Mouse (Mus musculus): ENCODE results near the gene Lrrc42. TPM values are rescaled to one million over a fixed set of nuclear protein-coding genes. Genes with fewer than 3 reads are reported as not detected.

The Lrrc42 gene
- polyA plus RNA-seq, 1 experiment from 2014 or later: 29.3 TPM

DNA sequence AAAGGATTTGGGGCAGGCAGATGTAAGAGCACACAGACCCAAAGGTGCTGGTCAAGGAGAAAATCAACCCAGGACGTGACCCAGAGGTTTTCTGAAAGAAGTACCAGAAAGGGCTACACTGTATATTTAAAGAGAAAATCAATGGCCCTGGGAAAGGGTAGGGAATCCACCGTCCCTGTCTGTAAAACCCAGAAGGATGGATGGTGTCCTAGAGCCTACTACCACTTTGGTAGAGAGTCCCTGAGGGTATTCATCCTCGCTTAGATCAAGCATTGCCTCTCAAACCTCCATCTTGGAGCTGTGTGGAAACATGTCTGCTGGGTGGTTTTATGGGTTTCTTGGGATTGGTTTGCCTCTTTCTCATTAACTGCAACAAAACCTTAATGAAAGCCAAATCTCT is 1.1 kb upstream of the Lrrc42 start:
- Histone ChIP-seq H3K4me1 (replicated peaks; ENCODE audit: control insufficient read depth, insufficient read depth) (0 out of 2 replicates have a peak, but pooled peaks cover 2% of the 10 kb centered on the region), H3K36me3 (ENCODE audit: control insufficient read depth, insufficient read depth, low read length) (no peaks in the 10 kb centered on the region), H3K27me3 (ENCODE audit: control insufficient read depth, insufficient read depth, low read length) (no peaks in the 10 kb centered on the region), H3K9ac (ENCODE audit: low read length) (peak overlapping the region; percentile 81), H3K27ac (replicated peaks) (peak overlapping the region; percentile 79; the same call in 1 of the 2 replicates), H3K4me3 (ENCODE audit: low read depth, low read length) (peak overlapping the region; percentile 68), H3K9me3 (ENCODE audit: control insufficient read depth, low read length) (no peaks in the 10 kb centered on the region), H3K4me2 (replicated peaks; ENCODE audit: low read depth) (peak overlapping the region; percentile 57)
- 33% methylated on average over 3 of the region's 3 CpGs for WGBS
- DNase-seq (ENCODE audit: low spot score): no peak
- ATAC-seq (ENCODE audit: low FRiP score, low TSS enrichment): no peak
- TF ChIP-seq EP300 (optimal IDR thresholded peaks at IDR 0.05): no peak
- no peak for TF ChIP-seq CTCF (IDR thresholded peaks at IDR 0.05; ENCODE audit: low read depth)

- TF ChIP-seq EP300 (optimal IDR thresholded peaks at IDR 0.05): no peak
- TF ChIP-seq CTCF (IDR thresholded peaks at IDR 0.05; ENCODE audit: low read depth): no peak
- H3K9ac ChIP-seq (ENCODE audit: low read length): peak overlapping the region; percentile 71
- H3K4me1 ChIP-seq (replicated peaks; ENCODE audit: control insufficient read depth, insufficient read depth): 0 out of 2 replicates have a peak, but pooled peaks cover 2% of the 10 kb centered on the region
- no peaks in the 10 kb centered on the region for H3K36me3 ChIP-seq (ENCODE audit: control insufficient read depth, insufficient read depth, low read length)
- H3K4me2 ChIP-seq (replicated peaks; ENCODE audit: low read depth): peak overlapping the region; percentile 73
- WGBS: 0% methylated on average over 11 of the region's 11 CpGs
- peak overlapping the region; percentile 68 for H3K4me3 ChIP-seq (ENCODE audit: low read depth, low read length)
- ATAC-seq (ENCODE audit: low FRiP score, low TSS enrichment) (no peak), DNase-seq (ENCODE audit: low spot score) (no peak)
- no peaks in the 10 kb centered on the region for H3K9me3 ChIP-seq (ENCODE audit: control insufficient read depth, low read length)
- no peaks in the 10 kb centered on the region for H3K27me3 ChIP-seq (ENCODE audit: control insufficient read depth, insufficient read depth, low read length)
- H3K27ac ChIP-seq (replicated peaks): no peak overlapping the region
These were observed 810 bp downstream of the Lrrc42 start for GRCm38 (mm10) chr4:107252522-107252921.

DNA sequence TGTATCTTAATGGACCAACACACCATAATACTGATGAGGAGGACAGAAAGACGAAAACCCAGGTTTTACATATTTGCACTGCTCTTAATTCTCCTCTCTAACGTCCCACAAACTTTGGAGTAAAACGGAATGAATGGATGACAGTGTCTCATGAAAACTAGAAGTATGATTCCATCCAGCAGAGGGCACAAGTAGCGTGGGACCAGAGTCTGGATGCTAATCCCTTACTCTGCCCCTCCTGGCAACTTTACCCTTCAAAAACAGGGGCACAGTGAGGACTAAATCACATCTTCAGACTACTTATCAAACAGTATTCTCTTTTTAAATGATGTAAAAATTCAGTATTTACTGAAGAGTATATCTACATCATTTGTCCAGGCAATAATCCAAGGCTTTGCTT is 2.8 kb downstream of the Lrrc42 start:
- no peaks in the 10 kb centered on the region for H3K27me3 ChIP-seq (ENCODE audit: control insufficient read depth, insufficient read depth, low read length)
- 0 out of 2 replicates have a peak, but pooled peaks cover 2% of the 10 kb centered on the region for H3K4me1 ChIP-seq (replicated peaks; ENCODE audit: control insufficient read depth, insufficient read depth)
- TF ChIP-seq CTCF (IDR thresholded peaks at IDR 0.05; ENCODE audit: low read depth) (peak; percentile 90), EP300 (optimal IDR thresholded peaks at IDR 0.05) (no peak)
- H3K36me3 ChIP-seq (ENCODE audit: control insufficient read depth, insufficient read depth, low read length): no peaks in the 10 kb centered on the region
- H3K9me3 ChIP-seq (ENCODE audit: control insufficient read depth, low read length): no peaks in the 10 kb centered on the region
- H3K27ac ChIP-seq (replicated peaks): no peak overlapping the region
- H3K4me2 ChIP-seq (replicated peaks; ENCODE audit: low read depth): no peak overlapping the region
- ATAC-seq (ENCODE audit: low FRiP score, low TSS enrichment) (no peak), DNase-seq (ENCODE audit: low spot score) (peak; percentile 27)
- no peak overlapping the region for H3K9ac ChIP-seq (ENCODE audit: low read length)
- no peak overlapping the region for H3K4me3 ChIP-seq (ENCODE audit: low read depth, low read length)
- 15% methylated on average over 4 of the region's 4 CpGs for WGBS

DNA sequence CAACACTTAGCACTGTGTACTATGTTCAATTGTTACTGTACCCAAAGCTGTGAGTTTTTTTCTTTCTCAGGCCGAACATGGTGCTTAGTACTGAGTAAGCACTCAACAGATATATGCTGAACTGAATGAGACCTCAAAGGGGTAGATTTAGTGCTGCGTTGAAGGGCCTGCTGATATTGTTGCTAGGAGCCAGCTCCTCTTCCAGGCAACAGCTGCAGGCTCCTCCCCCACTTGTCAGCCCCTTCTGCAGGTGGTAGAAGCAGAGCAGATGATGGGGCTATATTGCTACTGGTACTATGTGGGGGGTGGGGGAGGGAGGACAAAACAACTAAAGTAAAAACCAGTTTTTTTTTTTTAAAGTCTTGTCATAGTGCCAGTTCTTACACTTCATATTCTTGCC is 3.9 kb downstream of the Lrrc42 start:
- no peaks in the 10 kb centered on the region for H3K27me3 ChIP-seq (ENCODE audit: control insufficient read depth, insufficient read depth, low read length)
- H3K36me3 ChIP-seq (ENCODE audit: control insufficient read depth, insufficient read depth, low read length): no peaks in the 10 kb centered on the region
- ATAC-seq (ENCODE audit: low FRiP score, low TSS enrichment) (no peak), DNase-seq (ENCODE audit: low spot score) (no peak)
- H3K27ac ChIP-seq (replicated peaks): no peak overlapping the region
- H3K9ac ChIP-seq (ENCODE audit: low read length): no peak overlapping the region
- 66% methylated on average over 2 of the region's 2 CpGs for WGBS
- H3K4me3 ChIP-seq (ENCODE audit: low read depth, low read length): no peak overlapping the region
- no peak overlapping the region for H3K4me2 ChIP-seq (replicated peaks; ENCODE audit: low read depth)
- H3K4me1 ChIP-seq (replicated peaks; ENCODE audit: control insufficient read depth, insufficient read depth): 0 out of 2 replicates have a peak, but pooled peaks cover 2% of the 10 kb centered on the region
- TF ChIP-seq CTCF (IDR thresholded peaks at IDR 0.05; ENCODE audit: low read depth): no peak
- TF ChIP-seq EP300 (optimal IDR thresholded peaks at IDR 0.05): no peak
- no peaks in the 10 kb centered on the region for H3K9me3 ChIP-seq (ENCODE audit: control insufficient read depth, low read length)

DNA sequence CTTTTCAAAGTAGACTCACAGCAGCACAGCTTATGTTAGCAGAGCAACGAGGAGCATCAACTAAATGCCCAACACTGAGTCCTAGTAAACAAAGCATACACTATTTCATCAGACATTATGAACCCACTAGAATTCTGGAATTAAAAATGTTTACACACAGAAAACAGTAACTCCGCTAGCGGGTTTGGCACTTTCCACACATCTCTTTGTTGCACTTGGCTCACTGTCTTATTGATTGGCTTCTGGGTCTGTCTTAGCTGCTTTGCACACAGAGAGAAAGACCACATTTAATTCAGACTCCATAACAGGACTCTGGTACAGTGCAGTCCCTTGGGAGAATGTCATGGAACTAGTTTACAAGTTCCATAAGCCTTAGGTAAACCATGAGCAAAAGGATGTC is 5.3 kb downstream of the Lrrc42 start:
- WGBS: 50% methylated on average over 3 of the region's 3 CpGs
- ATAC-seq (ENCODE audit: low FRiP score, low TSS enrichment): no peak
- TF ChIP-seq EP300 (optimal IDR thresholded peaks at IDR 0.05) (no peak), CTCF (IDR thresholded peaks at IDR 0.05; ENCODE audit: low read depth) (no peak)

GRCm38 (mm10) chr4:107247110-107247509 is 6.2 kb downstream of the Lrrc42 start:
- Histone ChIP-seq H3K27me3 (ENCODE audit: control insufficient read depth, insufficient read depth, low read length) (no peaks in the 10 kb centered on the region), H3K9me3 (ENCODE audit: control insufficient read depth, low read length) (no peaks in the 10 kb centered on the region), H3K27ac (replicated peaks) (0 out of 2 replicates have a peak overlapping the region, but pooled peaks have one; percentile 19), H3K9ac (ENCODE audit: low read length) (no peak overlapping the region), H3K4me3 (ENCODE audit: low read depth, low read length) (no peak overlapping the region), H3K4me1 (replicated peaks; ENCODE audit: control insufficient read depth, insufficient read depth) (0 out of 2 replicates have a peak, but pooled peaks cover 2% of the 10 kb centered on the region), H3K4me2 (replicated peaks; ENCODE audit: low read depth) (no peak overlapping the region), H3K36me3 (ENCODE audit: control insufficient read depth, insufficient read depth, low read length) (0 out of 2 replicates have a peak, but pooled peaks cover 2% of the 10 kb centered on the region)
- no peak for TF ChIP-seq CTCF (IDR thresholded peaks at IDR 0.05; ENCODE audit: low read depth)
- TF ChIP-seq EP300 (optimal IDR thresholded peaks at IDR 0.05): no peak
- ATAC-seq (ENCODE audit: low FRiP score, low TSS enrichment) (no peak), DNase-seq (ENCODE audit: low spot score) (no peak)
- 74% methylated on average over 9 of the region's 9 CpGs for WGBS

More for the DNA sequence above, 5.3 kb downstream of the Lrrc42 start:
- no peaks in the 10 kb centered on the region for H3K27me3 ChIP-seq (ENCODE audit: control insufficient read depth, insufficient read depth, low read length)
- H3K4me3 ChIP-seq (ENCODE audit: low read depth, low read length): no peak overlapping the region
- 0 out of 2 replicates have a peak, but pooled peaks cover 2% of the 10 kb centered on the region for H3K4me1 ChIP-seq (replicated peaks; ENCODE audit: control insufficient read depth, insufficient read depth)
- H3K27ac ChIP-seq (replicated peaks): no peak overlapping the region
- H3K4me2 ChIP-seq (replicated peaks; ENCODE audit: low read depth): no peak overlapping the region
- DNase-seq (ENCODE audit: low spot score): no peak
- H3K36me3 ChIP-seq (ENCODE audit: control insufficient read depth, insufficient read depth, low read length): no peaks in the 10 kb centered on the region
- H3K9me3 ChIP-seq (ENCODE audit: control insufficient read depth, low read length): no peaks in the 10 kb centered on the region
- H3K9ac ChIP-seq (ENCODE audit: low read length): no peak overlapping the region
